Mouse (Mus musculus) embryonic fibroblast, embryonic 13.5 days (primary cell): ENCODE measurements around the gene Kcnq1. TPM values are rescaled to one million over a fixed set of nuclear protein-coding genes. Genes with fewer than 3 reads are reported as not detected.

ENCODE experiments used
- H3K27ac ChIP-seq: 2 replicates; pipeline ENCODE4 v1.5.1; 2012; ENCODE audit warnings: low read length, control low read depth, inconsistent platforms; ENCODE audit not compliant: insufficient read depth
- H3K4me1 ChIP-seq: 2 replicates; pipeline ENCODE4 v1.6.1; 2011; ENCODE audit warnings: low read length; ENCODE audit not compliant: control insufficient read depth, insufficient read depth
- H3K4me3 ChIP-seq: 2 replicates; pipeline ENCODE4 v1.5.1; 2011; ENCODE audit warnings: mild to moderate bottlenecking, control low read depth, low read length; ENCODE audit not compliant: insufficient read depth
- CTCF ChIP-seq: IDR thresholded peaks from 2 replicates; pipeline ENCODE4 v1.5.1; 2011; ENCODE audit warnings: mild to moderate bottlenecking, control low read depth, low read length, moderate library complexity, borderline replicate concordance; ENCODE audit not compliant: insufficient read depth
- POLR2A ChIP-seq: IDR thresholded peaks from 2 replicates; pipeline ENCODE4 v1.6.1; 2011; ENCODE audit warnings: low read depth, mild to moderate bottlenecking, control low read depth, low read length, moderate library complexity
- polyA plus RNA-seq: library from polyadenylated mRNA; stranded (reverse); fragments of >200 nt; gene quantifications from 2 replicates; pipeline ENCODE4 v1.2.4, GENCODE M21; 2011; ENCODE audit warnings: low read depth; ENCODE audit not compliant: missing spikeins, insufficient read length

Gene Kcnq1
- polyA plus RNA-seq, 1 experiment = not detected

- TF ChIP-seq CTCF = no peak
- no peak for TF ChIP-seq POLR2A
- no peak overlapping the region for H3K27ac ChIP-seq
- no peak overlapping the region for H3K4me3 ChIP-seq
- no peaks in the 10 kb centered on the region for H3K4me1 ChIP-seq
Measured at GRCm38 (mm10) chr7:143437231-143437893, 331.2 kb downstream of the Kcnq1 start.

- no peak overlapping the region for H3K27ac ChIP-seq
- H3K4me1 ChIP-seq = no peaks in the 10 kb centered on the region
- H3K4me3 ChIP-seq = 0 out of 2 replicates have a peak overlapping the region, but pooled peaks have one; percentile 12
- TF ChIP-seq POLR2A (no peak), CTCF (no peak)
Measured at GRCm38 (mm10) chr7:143437894-143438581, 331.9 kb downstream of the Kcnq1 start.

- Histone ChIP-seq H3K27ac (no peak overlapping the region), H3K4me3 (no peak overlapping the region)
- TF ChIP-seq CTCF (no peak), POLR2A (no peak)
Measured at GRCm38 (mm10) chr7:143438965-143439364, 332.8 kb downstream of the Kcnq1 start.

GRCm38 (mm10) chr7:143444580-143444954, 338.4 kb downstream of the Kcnq1 start:
- Histone ChIP-seq H3K4me3 (no peak overlapping the region), H3K27ac (no peak overlapping the region), H3K4me1 (no peaks in the 10 kb centered on the region)
- TF ChIP-seq CTCF (no peak), POLR2A (no peak)

More at GRCm38 (mm10) chr7:143438965-143439364, 332.8 kb downstream of the Kcnq1 start:
- no peaks in the 10 kb centered on the region for H3K4me1 ChIP-seq

GRCm38 (mm10) chr7:143444955-143445648, 338.9 kb downstream of the Kcnq1 start:
- no peak for TF ChIP-seq CTCF
- TF ChIP-seq POLR2A = no peak

GRCm38 (mm10) chr7:143445651-143446460, 339.7 kb downstream of the Kcnq1 start:
- TF ChIP-seq POLR2A (no peak), CTCF (no peak)
- no peak overlapping the region for H3K27ac ChIP-seq
- H3K4me1 ChIP-seq = no peaks in the 10 kb centered on the region
- no peak overlapping the region for H3K4me3 ChIP-seq

More at GRCm38 (mm10) chr7:143444955-143445648, 338.9 kb downstream of the Kcnq1 start:
- Histone ChIP-seq H3K4me1 (no peaks in the 10 kb centered on the region), H3K4me3 (no peak overlapping the region), H3K27ac (no peak overlapping the region)

GRCm38 (mm10) chr7:143447130-143447529, 341.0 kb downstream of the Kcnq1 start:
- TF ChIP-seq CTCF (no peak), POLR2A (no peak)

GRCm38 (mm10) chr7:143458963-143459331, 352.8 kb downstream of the Kcnq1 start:
- TF ChIP-seq POLR2A = no peak
- no peak for TF ChIP-seq CTCF
- H3K27ac ChIP-seq = no peak overlapping the region
- H3K4me3 ChIP-seq = peak overlapping the region; percentile 43; the same call in 1 of the 2 replicates
- H3K4me1 ChIP-seq = no peaks in the 10 kb centered on the region

More at GRCm38 (mm10) chr7:143447130-143447529, 341.0 kb downstream of the Kcnq1 start:
- Histone ChIP-seq H3K4me3 (no peak overlapping the region), H3K4me1 (no peaks in the 10 kb centered on the region), H3K27ac (no peak overlapping the region)

GRCm38 (mm10) chr7:143459332-143460211, 353.4 kb downstream of the Kcnq1 start:
- Histone ChIP-seq H3K4me3 (peak overlapping the region; percentile 43), H3K4me1 (no peaks in the 10 kb centered on the region), H3K27ac (no peak overlapping the region)
- TF ChIP-seq CTCF = no peak
- TF ChIP-seq POLR2A = no peak
